Mouse (Mus musculus): ENCODE measurements around the gene Mef2a.

The Mef2a gene

DNA sequence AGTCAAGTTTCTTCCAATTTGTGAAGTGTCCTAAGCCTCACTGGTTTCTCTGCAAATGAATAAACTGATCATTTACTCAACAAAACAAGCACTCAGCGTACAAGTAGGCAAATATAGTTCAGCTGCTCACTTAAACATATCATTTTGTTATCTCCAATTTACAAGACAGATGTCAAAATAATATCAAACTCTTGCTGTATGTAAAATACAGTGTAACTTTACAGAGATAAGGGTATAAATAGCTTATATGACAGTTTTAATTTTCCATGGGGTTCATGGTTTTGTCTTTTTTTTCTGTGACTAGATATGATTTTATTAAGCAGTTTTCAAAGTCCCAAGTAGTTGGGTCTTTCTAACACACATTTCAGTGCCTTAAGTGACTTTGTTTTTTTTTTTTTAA is 127.4 kb downstream of the Mef2a start:
- no peak for DNase-seq (ENCODE audit: low spot score)

DNA sequence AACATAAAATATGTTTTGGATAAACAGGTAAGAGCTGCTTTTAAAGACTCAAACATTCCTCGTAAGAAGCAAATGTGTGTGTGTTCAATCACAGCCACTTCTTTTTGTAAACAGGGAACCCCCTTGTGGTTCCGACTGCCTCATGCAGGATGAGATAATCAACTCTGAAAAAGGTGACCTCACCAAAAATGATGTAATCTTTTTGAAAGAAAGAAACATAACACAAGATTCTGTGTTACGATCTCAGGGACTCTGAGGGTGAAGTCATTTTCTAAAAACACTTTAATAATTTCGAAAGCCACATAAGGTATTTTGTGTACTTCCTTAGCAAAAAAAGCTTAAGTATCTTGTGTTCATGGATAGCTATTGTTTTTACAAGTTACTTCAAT is 128.8 kb downstream of the Mef2a start:
- no peak for DNase-seq (ENCODE audit: low spot score)

DNA sequence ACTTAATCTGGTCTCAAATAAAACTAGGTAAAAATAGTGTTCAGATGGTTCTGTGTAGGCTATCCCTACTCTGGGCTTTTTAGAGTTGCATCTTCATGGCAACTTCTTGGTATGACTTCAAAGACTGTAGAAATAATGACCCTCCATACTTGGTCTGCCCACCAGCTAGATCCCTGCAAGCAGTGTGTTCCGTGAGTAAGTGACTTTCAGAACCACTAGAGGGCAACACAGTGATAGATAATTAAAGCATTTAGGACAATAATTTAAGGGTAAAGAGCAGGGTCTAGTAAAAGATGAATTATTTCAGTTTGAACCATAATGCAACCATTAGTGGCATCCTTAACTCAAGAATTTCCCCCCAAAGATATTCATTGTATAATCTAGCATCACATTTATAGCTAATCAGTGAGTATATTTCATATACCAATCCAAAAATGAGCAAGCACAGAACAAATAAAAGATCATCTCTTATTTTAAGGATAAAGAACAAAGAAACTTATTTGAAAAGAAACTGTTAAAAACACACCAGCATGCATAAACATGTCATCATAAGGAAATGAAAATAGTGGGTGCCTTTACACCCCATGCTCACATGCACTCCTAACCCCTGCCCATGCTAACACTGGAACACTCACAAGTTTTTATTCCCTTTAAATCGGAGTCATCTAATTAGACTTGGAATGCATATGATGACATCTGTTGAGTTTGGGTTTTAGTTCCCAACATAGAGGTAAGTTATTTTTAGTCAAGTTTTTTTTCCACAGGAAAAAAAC is 129.4 kb downstream of the Mef2a start:
- DNase-seq (ENCODE audit: low spot score): no peak

DNA sequence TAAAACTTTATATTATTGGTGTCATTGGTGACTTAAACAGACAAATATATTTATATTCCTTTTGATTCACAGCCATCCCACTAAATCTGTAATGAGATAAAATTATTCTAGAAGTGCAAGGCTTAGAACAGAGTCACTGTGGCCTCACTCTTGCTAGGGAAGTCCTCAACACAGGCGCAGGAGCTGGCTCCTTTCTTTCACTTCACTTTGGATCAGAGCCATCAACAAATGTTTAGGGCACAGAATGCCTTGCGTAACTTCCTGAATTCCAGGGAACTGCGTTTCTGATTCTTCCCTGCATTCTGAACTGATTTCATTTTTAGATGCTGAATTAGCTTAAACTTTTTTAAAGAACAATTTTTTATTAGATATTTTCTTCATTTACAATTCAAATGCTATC is 130.7 kb downstream of the Mef2a start:
- no peak for DNase-seq (ENCODE audit: low spot score)

DNA sequence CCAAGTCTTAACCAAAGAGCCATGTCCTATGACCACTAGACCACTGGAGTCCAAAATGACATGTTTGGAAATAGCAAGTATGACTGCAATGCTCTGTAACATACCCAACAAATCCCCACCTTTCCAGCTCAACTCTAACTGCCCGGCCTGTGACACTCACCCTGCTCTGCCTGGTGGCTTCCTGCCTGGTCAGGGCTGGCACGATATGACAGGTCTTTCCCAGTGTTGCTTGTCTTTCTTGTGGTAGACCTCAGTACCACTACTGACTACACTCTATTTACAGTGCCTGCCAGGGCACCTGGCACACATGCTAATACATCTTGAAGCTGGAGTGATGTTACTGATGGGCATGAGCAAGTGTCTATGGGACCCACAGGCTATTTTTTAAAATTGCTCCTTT is 134.9 kb downstream of the Mef2a start:
- no peak for DNase-seq (ENCODE audit: low spot score)

DNA sequence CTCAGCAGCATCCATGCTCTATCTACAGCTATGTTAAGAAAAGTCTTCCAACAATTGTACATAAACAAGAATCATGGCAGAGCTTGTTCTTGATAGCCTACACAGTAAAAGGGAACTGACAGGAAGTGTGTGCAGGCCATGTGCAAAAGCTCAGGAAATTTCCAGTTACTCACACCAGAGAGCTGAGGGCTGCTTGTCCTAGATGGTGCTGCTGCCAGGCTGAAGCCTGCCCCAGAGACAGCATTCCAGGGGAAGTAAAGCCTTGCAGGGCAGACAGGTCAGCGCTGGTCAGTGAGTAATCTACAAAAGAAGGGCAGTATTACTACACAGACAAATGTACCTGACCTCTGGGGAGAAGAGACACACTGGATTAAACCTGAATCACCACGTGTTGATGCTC is 136.3 kb downstream of the Mef2a start:
- DNase-seq (ENCODE audit: low spot score): no peak

DNA sequence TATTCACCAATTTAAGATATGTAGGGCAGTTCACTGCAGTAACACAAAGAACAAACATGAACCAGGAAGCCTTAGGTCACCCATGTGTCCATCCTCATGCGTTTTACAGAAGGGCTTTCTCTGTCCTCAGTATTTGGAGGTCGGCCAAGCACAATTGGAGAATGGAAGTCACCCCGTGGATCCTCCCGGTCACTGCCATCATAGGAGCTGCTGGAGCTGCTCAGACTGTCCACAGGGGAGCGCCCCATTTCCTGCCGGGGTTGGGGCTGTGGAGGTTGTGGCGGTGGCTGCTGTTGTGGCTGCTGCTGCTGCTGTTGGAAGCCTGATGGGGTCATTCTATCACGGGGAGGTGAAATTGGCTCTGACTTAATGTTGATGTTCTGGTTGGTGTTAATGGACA is 137.9 kb downstream of the Mef2a start:
- no peak for DNase-seq (ENCODE audit: low spot score)

DNA sequence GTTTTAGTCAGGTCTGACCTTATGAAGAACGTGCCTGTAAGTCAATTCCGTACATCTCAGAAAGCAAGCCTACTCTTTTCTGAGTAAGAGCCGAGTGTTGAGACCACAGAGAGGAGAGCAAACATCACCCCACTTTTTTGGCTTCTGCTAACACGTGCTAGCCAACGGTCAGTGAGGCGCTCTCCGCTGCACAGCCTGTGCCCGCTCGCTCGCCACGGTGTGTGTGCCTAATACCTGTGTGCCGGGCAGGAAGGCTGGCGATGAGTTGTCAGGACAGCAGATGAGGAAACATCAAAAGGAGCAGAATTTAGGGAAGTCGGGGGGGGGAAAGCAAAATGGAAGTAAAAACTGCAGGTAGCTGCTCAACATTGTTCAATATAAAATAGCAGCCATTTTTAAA is 140.2 kb downstream of the Mef2a start:
- DNase-seq (ENCODE audit: low spot score): no peak

DNA sequence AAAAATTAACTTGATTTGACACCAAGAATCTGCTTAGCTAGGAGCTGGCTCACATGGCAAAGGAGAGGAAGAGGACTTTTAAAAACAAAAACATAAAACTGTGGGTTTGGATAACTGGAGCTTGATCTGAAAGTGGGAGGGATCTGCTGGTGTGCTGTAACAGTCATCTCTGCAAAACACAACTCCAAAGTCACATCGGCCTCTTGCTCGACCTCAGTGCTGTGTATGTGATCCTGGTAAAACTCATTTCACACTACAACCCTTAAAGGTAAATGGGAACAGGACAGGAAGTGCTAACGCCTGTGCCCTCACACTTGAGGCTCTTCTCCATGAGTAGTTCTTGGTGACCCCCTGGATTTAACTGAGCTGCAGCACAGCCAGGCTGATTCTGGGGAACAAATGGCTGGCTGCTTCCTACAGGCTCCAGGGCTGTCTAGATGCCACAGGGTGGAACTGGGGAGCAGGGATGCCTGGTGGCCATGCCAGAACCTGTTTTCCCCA is 142.0 kb downstream of the Mef2a start:
- DNase-seq (ENCODE audit: low spot score): no peak

DNA sequence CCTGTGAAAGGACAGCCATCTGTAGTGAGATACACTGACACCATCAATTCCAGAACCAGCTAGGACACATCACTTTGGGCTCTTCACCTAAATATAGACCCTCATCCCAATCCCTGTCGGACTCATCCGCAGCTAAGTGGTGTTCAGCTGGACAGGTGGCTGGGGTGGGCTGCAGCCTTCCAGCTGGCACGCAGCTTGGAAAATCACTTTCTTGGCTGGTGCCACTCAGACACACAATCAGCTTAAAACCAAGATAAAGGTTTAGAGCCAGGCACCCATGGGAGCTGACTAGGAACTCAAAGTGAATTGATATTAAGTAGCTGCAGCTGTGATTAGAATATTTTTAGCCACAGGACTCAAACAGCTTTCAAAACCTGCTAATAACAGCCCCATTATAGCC is 142.4 kb downstream of the Mef2a start:
- peak; percentile 2 for DNase-seq (ENCODE audit: low spot score)

DNA sequence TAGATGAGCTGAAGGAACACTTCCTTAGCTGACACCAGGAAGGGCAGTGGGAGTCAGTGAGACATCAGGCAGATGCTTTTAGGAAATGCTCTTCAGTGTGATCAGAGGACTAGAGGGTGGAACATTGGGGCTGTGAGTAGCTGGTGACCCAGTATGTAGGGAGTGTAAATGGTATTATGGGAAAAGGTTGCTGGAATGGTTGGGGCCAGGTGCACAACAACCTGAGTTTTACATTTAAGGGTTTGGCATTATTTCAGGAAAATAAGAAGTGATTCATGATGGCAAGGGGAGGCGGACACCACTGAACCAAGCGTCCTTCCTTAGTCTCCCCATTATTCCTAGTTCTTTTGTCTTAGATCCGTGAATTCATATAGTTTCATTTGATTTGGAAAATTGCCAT is 143.0 kb downstream of the Mef2a start:
- DNase-seq (ENCODE audit: low spot score): no peak

DNA sequence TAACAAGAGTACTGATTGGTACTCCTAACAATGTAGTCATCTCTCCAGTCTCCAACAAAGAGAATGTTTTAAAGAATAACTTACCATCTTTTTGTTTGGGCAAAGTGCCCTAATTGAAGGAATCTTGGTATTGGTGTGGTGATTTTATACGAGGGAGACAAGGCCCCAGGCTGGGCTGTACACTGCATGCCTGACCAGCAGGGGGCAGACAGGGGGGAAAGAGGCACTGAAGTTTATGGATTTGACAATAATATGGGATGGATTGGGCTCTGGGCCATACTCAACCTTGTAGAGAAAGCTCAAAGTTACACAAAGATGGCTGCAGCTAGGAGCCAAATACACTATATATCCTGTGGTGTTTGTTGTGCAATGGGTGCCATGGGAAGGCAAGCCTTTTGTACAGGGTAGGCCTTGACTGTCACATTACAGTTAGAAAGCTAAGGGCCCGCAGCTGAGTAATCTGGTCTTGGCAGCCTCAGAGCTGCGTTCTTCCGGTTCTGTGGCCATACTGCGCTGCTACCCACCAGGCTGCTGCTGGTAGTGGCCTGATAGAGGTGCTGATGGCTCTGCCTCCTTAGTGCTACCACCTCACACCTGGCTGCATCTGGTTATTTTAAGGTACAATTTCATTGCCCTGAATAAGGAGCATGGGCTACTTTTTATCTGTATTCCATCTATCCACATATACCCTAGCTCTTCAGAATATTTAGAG is 143.6 kb downstream of the Mef2a start:
- DNase-seq (ENCODE audit: low spot score): peak; percentile 46

DNA sequence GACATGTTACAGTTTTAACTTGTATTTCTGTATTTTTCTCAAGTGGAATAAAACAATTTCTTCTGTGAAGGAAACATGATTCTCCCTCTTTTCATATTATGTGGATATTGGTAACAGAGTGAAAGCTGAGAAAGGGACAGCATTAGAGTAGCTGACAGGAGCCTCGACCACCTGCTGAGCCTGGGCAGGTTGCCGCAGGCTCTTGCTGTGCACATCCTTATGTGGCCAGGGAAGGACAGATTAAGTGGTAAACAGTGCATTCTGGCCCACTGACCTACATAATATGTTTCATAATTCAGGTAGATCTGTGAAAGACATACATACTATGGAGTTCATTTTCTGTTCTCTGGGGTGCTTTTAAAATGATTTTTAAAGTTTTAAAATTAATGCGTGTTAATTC is 144.3 kb downstream of the Mef2a start:
- DNase-seq (ENCODE audit: low spot score): no peak

DNA sequence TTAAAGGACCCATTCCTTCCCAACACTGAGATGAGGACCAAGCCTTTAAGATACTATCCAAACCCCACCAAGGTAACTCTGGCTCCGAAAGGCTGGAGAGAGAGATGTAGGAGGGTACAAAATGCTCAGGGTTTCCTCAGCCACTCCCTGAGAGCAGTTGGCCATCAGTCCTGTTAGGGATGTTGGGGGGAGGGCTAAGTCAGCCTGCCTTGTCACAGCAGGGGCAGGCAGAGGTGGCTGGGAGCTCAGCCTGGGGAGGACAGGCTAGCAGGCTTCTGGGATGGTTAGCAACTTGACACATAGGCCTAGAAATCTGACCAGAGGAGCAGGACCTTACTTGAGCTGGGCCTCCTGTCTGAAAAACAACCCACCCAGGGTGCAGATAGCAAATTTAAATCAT is 145.1 kb downstream of the Mef2a start:
- no peak for DNase-seq (ENCODE audit: low spot score)

DNA sequence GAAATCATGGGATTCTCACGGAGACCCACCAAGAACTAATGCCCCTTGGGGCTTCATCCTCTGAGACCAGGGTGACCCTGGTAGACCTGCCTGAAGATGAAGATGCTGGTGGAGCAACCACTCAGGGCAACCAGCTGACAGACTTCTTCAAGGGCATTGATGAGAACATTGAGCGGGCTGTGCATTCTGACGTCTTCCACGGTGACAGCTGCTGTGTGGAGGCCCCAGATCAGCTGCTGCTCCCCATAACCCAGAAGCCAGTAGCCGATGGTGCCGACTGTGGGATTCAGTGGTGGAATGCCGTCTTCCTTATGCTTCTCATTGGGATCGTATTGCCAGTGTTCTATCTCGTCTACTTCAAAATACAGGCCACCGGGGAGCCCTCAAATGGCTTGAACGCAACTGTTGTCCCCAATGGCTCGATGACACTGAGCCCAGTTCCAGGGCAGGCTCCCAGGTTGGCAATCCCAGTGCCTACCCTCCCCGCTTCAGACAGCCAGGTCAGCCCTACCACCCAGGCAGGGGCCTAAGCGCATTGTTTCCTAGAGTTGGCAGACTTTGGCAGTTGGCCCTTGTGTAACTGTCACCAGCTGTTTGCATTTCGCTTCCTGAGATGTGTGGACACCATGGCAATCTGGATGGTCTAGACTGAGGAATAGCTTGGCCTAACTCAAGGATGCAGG is 146.6 kb downstream of the Mef2a start:
- DNase-seq (ENCODE audit: low spot score): no peak

DNA sequence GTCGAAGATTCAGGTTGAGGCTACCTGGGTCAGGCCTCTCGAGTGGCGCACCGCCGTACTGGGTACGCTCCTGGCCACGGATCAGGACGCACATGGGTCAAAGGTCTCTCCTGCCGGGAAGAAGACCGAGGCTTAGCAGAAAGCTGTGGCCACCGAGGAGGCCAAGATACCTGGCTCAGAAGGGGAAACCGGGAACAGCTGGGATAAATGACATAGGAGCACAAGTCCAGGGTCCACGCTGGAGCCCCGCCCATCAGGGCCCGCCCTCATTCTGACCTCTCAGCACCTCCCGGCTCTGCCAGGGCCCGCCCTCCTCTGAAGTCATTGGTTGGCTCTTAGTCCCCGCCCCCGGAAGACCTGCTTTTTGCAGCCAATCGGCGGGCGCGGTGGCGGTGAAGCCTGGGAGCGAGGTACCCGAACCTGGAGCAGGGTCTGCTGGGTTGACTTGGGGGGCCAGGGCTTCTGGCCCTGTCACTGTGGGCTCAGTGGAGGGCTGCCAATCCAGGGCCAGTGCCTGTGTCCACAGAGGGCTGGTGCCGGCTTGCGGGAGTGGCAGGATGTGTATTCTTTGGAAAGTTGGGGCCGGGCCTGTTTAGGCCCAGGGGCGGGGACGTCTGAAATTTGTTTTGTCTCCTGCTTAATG is 150.3 kb downstream of the Mef2a start, which contains the start of gene Lysmd4:
Gene Lysmd4 (plus strand): TSS at position 325 of the 643 bp plus-strand sequence.
- peak; percentile 98 for DNase-seq (ENCODE audit: low spot score)

DNA sequence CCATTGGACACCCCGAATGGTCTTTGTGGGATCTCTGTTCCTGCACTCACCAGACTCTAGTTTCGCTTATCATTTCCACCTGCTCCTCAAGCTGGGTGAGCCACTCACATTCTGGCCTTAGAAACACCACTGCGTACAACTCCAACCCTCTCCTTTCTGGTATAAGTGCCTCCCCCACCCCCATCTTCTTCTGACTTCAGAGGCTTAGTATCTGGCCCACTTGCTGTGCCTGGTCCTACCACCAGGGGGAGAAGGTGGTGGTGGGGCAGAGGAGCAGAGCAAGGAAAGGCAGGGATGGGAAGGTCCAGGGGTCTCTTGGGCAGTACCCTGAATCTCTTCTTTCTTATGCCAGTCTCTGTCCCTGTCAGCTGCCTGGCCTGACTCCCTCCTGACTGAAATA is 155.6 kb downstream of the Mef2a start:
- peak; percentile 72 for DNase-seq (ENCODE audit: low spot score)

DNA sequence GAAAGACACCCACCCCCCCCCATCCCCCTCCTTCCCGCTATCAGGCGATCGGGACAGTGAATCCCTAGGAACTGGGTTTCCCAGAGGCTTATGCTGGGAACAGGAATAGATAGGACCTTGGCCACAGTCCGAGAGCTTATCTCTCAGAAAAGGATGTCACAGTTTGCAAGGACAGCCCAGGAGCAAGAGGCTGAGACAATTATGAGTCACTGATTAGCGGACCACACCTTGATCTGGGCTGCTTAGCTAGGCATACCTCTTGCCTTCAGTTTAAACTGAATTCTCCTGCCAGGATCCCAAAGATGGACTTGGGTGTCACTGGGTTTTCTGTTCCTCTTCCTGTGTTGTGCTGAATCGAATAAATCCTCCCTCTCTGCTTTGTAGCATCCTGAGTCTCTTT is 156.3 kb downstream of the Mef2a start:
- DNase-seq (ENCODE audit: low spot score): no peak

DNA sequence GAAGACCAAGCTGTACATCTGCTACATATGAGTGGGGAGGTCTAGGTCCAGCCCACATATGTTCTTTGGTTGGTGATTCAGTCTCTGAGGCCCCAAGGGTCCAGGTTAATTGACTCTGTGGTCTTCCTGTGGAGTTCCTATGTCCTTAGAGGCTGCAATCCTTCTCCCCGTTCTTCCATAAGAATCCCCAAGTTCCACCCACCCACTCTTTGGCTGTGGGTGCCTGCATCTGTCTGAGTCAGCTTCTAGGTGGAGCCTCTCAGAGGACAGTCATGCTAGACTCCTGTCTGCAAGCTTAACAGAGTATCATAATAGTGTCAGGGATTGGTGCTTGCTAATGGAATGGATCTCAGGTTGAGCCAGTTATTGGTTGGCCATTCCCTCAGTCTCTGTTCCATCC is 159.1 kb downstream of the Mef2a start:
- DNase-seq (ENCODE audit: low spot score): no peak

DNA sequence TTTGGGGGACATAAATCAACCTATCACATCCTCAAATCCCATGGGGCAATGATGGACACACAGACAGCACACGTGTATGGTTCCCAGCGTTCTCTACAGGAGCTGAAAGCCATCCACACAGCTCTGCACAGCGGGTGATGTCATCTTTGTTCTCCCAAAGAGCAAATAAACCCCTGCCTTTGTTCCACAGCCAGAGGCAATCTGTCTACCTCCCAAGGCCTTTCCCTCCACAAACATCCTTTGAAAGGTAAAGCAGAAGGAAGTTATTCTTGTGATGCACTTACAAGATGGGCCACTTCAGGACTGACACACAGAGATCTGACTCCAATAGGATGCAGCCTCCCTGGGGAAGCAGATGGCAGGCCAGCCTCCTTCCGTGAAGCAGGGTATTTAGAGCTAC is 160.7 kb downstream of the Mef2a start:
- DNase-seq (ENCODE audit: low spot score): no peak

DNA sequence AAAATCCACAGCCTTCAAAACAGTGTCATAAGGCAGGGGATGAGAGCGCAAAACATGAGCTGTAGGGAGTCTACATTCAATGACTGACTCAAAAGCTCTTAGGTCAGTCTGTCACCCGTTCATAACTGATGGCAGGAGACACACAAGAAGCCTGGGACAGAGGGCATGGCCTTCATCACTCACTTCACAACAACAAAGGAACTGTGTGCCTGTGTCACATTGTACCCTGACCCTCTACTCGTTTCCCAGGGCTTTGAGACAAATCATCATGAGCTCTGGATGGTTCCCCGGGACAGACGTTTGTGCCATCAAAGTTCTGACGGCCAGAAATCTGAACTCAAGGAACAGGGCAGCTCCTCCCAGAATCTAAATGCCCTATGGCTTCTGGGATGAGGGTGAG is 161.3 kb downstream of the Mef2a start:
- no peak for DNase-seq (ENCODE audit: low spot score)

DNA sequence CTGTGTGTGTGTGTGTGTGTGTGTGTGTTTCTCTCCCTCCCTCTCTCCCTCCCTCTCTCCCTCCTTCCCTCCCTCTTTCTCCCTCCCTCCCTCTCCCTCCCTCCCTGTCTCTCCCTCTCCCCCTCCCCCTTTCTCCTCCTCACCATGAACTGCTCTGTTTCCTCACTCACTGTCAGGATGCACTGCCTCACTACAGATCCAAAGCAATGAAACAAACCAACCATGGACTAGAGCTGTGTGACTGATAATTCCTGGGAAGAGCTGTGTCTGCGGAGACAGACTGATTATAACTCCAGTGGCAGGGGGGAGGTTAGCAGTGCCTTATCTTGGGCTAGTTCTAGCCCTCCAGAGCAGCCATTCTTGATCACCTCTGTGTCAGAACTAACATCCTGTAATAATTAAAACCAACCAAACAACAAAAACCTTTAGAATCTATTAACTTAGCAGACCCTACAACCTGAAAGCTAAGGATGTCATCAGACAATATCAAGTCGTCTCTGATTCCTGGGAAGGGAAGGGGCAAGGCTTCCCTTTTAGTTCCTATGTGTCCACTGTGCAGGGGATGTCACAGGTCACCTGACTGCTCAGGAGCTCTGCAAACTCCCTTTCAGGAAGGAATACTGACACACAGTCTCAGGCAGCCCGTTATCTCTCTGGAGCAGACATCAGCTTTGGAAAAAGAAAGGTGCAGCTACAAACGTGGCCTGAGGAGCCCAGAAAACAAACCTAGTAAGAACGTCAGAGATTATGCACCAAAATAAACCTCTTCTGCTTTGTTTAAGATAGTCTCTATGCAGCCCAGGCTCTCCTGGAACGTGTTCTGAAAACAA is 162.4 kb downstream of the Mef2a start:
- no peak for DNase-seq (ENCODE audit: low spot score)
